Mouse (Mus musculus) left cerebral cortex, postnatal 25 days (tissue): ENCODE data around the gene Fam83g. TPM values are rescaled to one million over a fixed set of nuclear protein-coding genes. Genes with fewer than 3 reads are reported as not detected.

Experiments
- total RNA-seq, 2 experiments: library from RNA; stranded (reverse); gene quantifications; 2 replicates each; pipeline ENCODE4 v1.2.3; 2021

Fam83g gene
- total RNA-seq, 2 experiments from 2014 or later = not detected

Other genes with a start within 250 kb of the Fam83g start
- 100 to 1,000 TPM; 296 to 321 TPM for gene Rnf112, start 230.0 kb upstream of the Fam83g start, total RNA-seq
- 1 to 10 TPM; 4.2 to 5.5 TPM for gene Mfap4, start 198.7 kb upstream of the Fam83g start, total RNA-seq
- gene Mapk7, start 189.7 kb upstream of the Fam83g start, total RNA-seq = 10 to 100 TPM; 19.1 to 26.9 TPM
- 10 to 100 TPM; 43.2 to 44.9 TPM for gene B9d1, start 178.9 kb upstream of the Fam83g start, total RNA-seq
- 100 to 1,000 TPM; 118 to 133 TPM for gene Epn2, start 104.4 kb upstream of the Fam83g start, total RNA-seq
- 1 to 10 TPM; 5.1 to 6.7 TPM for gene Grap, start 30.8 kb upstream of the Fam83g start, total RNA-seq
- under 1 TPM; 0.21 to 0.23 TPM for gene Slc5a10, start 36.7 kb downstream of the Fam83g start, total RNA-seq
- 10 to 100 TPM; 35.7 to 39.5 TPM for gene Prpsap2, start 78.0 kb downstream of the Fam83g start, total RNA-seq
- gene Ulk2, start 171.0 kb downstream of the Fam83g start, total RNA-seq = 10 to 100 TPM; 82.3 to 84.3 TPM
- 10 to 100 TPM; 33.1 to 36.8 TPM for gene Akap10, start 246.2 kb downstream of the Fam83g start, total RNA-seq